Mouse (Mus musculus) kidney, adult 11 months (tissue): ENCODE measurements around the gene Nudt1.

ENCODE experiments used
- DNase-seq: peaks from one replicate; pipeline ENCODE4 v3.0.0; 2022

Gene Nudt1

GRCm38 (mm10) chr5:140387236-140387635 is 65.8 kb downstream of the Nudt1 start:
- no peak for DNase-seq
